Mouse (Mus musculus) embryo, embryonic 11.5 days (tissue): ENCODE results near the gene Anapc16.

Source experiments
- DNase-seq: peaks from one replicate; pipeline ENCODE4 v3.0.0-alpha.2; 2012; ENCODE audit warnings: low read depth, low spot score

The Anapc16 gene

DNA sequence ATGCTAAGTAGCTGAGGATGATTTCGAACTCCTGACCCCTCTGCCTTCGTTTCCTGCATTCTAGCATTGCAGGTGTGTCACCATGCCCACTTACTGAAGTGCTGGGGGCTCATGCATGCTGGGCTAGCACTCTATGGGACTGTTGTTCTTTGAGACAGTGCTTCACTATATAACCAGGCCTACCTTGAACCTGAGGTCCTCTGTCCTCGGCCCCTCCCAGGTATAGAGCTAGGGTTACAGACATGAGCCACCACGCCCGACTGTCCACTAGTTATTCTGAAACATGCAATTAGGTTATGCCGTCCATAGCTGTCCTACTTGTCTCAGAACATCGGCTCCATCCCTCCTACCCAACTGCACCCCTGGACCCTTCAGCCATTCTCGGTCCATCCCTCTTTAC, 31.1 kb downstream of the Anapc16 start:
- DNase-seq = no peak

GRCm38 (mm10) chr10:59970450-59971062, 32.4 kb downstream of the Anapc16 start:
- DNase-seq = no peak

DNA sequence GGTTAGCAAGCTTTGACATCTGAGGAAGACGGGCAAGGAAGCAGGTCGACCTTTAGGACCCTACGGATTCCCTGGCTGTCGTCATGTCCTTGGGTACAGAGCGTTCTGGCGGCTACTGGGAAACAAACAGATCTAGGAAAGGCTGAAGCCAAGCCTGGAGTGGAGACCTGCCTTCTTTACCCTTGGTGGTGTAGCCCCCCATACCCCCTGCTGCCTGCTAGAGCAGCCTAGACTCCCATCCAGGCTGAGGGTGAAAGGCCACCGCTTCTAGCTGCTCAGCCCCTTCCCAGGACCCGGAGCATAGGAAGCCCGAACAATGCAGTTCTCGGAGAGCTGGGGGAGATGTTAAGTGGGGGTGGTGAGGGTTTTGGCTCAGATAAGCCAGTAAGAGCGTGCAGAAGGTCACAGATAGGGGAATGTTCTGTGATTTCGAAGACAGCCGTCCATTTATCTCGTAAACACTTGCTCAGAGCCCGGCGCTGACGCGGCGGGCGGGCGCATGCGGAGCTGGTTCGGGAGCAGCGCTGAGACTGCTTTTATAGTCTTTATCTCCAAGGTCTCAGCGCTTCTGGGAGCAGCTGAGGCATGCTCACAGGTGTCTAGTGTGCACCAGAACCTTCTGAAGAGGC, 33.0 kb downstream of the Anapc16 start:
- peak; percentile 44 for DNase-seq

GRCm38 (mm10) chr10:59967309-59967942, 35.5 kb downstream of the Anapc16 start:
- DNase-seq = no peak

DNA sequence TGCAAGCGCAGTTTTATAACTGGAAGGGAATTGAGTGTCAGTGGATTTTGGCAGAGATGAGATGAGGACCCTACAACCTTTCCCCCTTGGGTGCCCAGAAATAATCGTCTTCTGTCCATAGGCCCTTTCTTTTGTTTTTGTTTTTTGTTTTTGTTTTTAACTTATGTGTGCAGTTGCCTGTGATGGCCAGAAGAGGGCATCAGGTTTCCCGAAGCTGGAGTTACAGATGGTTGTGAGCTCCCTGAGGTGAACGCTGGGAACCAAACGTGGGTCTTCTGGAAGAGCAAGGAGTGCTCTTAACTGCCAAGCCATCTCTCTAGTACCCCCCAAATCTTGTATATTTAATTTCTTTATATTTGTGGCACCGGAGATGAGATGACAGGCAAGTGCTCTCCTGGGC, 36.2 kb downstream of the Anapc16 start:
- DNase-seq = no peak

GRCm38 (mm10) chr10:59965788-59966187, 37.1 kb downstream of the Anapc16 start:
- no peak for DNase-seq

- no peak for DNase-seq
Observed at GRCm38 (mm10) chr10:59965362-59965695, 37.6 kb downstream of the Anapc16 start.

DNA sequence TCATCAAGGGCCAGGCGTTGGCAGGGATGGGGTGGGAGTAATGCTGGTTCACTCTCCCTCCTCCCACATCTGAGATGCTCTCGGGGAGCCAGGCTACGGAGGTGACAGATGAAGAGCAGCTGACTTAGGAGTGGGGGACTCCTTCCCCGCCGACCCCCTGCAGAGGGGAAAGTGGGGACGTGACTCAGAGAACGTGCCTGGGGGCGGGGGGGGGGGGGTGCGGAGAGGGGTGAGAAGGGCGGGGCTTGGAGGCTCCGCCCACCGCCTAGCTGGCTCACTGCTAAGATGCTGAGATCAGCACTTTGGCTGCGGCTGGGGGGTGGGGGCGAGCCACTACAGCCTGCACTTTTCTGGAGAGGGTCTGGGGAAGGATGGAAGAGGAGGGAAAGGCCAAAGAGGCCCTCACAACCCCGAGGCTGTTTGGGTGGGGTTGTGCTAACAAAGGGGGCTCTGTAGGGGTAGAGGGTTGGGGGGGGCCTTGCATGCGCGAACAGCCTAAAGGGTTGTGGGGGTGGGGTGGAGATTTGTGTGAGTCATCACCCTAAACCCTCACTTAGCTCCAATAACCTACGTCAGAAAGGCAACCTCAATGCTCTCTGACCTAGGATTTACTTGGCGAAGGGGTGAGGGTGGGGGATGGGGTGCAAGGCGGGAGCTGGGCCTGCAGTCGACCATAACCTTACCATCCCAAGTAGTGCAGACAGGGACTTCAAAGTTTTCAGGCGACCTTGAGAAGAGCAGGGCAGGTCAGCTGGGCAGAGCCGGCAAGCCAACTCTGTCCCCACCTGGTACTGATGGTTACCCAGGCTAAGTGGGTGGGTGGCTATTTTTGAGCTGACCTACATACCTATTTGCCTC, 38.2 kb downstream of the Anapc16 start:
- DNase-seq = no peak

GRCm38 (mm10) chr10:59963609-59964008, 39.3 kb downstream of the Anapc16 start:
- no peak for DNase-seq

- DNase-seq = no peak
Observed at GRCm38 (mm10) chr10:59959517-59959916, 43.4 kb downstream of the Anapc16 start.

DNA sequence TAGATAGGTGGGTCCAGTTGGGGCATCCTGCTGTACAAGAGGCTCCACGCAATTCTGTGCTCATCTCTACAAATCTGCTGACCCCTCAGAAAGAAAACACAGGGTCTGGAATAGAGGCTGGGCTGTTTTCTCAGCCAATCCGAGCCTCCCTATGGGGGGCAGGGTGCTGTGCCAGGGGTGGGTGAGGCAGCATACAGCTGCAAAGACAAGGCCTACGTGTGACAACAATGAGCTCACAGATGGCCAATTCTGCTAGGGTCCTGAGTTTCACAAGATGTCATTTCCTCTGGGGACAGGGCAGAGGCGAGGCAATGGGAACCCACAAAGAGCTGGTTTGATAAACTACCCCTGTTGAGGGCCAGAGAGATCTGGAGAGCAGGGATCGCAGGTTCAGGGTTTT, 44.5 kb downstream of the Anapc16 start:
- DNase-seq = no peak

GRCm38 (mm10) chr10:59957171-59958149, 45.5 kb downstream of the Anapc16 start:
- DNase-seq = no peak

DNA sequence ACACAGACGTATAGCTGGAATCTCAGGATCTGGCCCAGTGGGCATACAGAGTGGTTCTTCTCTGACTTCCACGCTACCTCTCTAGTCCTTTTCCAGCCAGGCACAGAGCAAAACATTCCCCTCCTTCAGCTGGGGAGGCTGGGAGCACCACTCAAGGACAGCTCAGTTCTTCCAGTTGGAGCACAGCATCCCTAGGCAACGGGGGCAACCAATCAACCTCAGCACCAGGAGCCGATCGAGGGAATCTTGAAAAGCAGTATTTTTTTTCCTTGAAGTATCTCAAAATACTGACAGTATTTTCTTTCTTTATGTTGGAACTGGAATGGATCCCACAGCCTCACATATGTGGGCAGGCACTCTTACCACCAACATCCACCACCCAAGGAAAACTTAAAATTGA, 46.3 kb downstream of the Anapc16 start:
- DNase-seq = no peak

DNA sequence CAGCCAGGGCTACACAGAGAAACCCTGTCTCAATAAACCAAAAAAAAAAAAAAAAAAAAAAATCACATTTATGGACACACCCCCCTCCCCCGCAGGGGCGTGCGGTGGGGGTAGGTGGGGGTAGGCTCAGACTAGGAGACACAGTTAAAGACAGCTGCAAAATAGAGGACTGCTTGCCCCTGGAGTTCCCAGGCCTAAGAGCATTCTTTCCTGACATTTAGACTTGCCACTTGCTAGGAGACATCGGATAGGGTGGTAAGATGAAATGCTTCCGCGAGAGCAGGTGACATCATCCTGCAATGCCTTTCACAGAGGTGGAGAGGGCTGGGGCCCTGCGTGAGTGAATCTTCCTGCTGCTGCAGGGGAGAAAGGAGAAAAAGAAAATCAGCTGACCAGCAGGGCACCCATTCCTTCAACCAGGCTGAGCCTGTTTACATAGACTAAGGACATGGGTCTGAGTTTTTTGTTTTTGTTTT, 49.3 kb downstream of the Anapc16 start:
- DNase-seq = no peak

DNA sequence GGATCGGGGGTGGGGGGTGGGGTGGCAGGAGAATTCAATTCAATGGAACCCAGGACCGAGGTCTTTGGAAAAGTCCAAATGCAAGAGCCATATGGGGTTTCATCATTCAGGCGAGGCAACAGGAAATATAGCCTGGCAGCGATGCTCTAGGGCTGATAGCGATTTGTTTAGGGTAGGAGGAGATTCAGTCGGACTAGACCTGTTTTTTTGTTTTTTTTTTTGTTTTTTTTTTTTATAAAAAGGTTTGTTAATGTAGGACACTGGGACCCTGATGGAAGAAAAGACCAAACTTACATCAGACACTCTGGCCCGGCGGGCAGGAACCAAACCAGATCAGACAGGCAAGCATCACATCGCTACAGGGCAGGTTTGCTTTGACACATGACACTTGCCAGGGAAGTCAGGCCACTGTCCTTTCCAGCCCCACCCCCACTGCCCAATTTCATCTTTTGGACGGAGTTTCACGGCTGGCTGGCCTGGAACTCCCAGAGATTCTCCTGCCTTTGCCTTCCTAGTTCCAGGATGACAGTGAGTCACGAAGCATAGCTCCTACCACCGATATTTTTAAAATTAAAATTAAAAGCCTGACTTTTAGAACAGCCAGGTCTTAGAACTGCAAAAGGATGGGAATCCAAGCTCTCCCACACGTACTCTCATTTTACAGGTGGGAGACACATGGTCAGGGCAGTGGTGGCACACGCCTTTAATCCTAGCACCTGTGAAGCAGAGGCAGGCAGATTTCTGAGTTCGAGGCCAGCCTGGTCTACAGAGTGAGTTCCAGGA, 50.0 kb downstream of the Anapc16 start:
- no peak for DNase-seq

GRCm38 (mm10) chr10:59952152-59952780, 50.7 kb downstream of the Anapc16 start:
- DNase-seq = no peak

- DNase-seq = peak; percentile 98
Observed at GRCm38 (mm10) chr10:59951211-59952151, 51.5 kb downstream of the Anapc16 start, which contains the start of gene Ddit4. Ddit4 (minus strand) TSS chr10:59951834.

- no peak for DNase-seq
Observed at GRCm38 (mm10) chr10:59950716-59951191, 52.2 kb downstream of the Anapc16 start.
